Mouse (Mus musculus) spleen, embryonic (tissue): ENCODE measurements around the gene Eif3k.

Experiments used
- CTCF ChIA-PET: fragments of 350-600 bp; sonication (Branson Sonifier 250); formaldehyde crosslinking; loops from one replicate; lab custom pipeline; 2022; lab: Charles Lee

Eif3k gene

DNA sequence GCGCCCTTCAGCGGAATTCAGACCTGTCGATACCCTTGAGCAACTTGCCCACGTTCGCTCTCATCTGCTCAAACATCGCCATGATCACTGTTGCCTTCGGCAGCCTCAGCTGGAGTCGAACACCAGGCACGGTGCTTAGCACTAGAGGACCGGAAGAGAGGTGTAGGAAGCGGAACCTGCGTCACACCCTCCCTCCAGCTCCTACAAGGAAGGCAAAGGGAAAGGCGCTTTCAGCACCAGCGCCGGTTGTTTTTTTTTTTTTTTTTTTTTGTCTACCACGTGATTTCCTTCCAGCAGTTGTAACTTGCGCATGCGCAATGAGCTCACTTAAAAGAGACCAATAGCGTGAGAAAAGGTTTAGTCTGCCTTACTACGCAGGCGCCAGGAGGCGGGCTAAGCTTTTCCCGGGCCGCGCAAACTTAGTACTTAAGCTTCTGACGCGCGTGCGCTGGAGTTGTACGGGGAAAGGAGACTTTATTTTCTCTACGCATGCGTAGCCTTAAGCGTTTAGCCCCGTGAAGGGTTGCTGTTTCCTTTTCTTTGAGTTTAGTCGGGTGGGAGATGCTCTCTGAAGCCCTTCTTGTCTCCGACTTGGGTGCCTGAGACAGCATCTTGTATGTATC lies at the start of gene Eif3k, which contains the start of gene Map4k1:
Eif3k (minus strand) TSS at position 214 of the 623 bp plus-strand sequence.
Map4k1 (plus strand) TSS at position 400 of the 623 bp plus-strand sequence.
- CTCF ChIA-PET, result interaction anchor here (0.6 to 1.3 kb wide), 4 partner anchors 12 to 58 kb away, joined by 3 to 13 read pairs (median 5); no protein-coding TSS in a partner anchor

- CTCF ChIA-PET, result no interaction called here
Observed at GRCm38 (mm10) chr7:29029690-29030656, 48.3 kb upstream of the Eif3k start.

DNA sequence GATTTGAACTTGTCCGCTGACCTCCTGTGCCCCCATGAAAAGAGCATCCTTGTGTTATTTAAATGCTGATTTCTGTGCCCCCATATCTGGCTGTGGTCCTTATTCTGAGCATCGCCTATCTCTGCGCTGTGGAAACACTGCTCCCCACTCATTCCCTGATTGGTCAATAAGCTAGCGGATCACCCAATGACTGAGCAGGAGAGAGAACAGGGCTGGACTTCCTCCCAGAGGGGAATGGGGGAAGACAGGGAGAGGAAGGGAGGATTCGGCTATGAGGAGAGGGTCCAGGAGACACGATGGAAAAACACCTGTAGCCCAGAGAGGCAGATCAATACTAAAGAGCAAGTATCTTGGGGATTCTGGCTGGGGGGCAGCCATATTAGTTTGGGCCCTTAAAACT lies 47.1 kb upstream of the Eif3k start:
- CTCF ChIA-PET, result interaction anchor here (0.7 kb wide), 1 partner anchor 1414 kb away, joined by 4 read pairs; no protein-coding TSS in a partner anchor

DNA sequence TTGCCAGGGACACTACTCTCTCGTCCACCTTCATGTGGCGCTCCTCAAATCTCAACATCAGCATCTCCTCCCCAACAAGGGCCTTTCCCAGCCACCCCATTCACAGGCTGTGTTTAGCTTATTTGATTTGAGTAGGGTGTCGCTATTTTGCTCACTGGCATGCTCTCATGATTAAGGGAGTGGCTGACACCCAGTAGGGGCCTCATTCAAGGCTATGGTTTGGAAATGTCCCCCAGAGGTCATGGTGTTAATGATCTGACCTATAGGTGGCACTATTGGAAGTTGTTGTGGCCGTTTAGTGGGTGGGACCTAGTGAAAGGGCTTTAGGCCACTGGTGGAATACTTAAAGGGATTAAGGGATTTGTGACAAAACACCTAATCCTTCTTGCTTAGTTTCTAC lies 45.1 kb upstream of the Eif3k start:
- CTCF ChIA-PET, result interaction anchor here (1.2 kb wide), 1 partner anchor 19 kb away, joined by 3 read pairs; no protein-coding TSS in a partner anchor

DNA sequence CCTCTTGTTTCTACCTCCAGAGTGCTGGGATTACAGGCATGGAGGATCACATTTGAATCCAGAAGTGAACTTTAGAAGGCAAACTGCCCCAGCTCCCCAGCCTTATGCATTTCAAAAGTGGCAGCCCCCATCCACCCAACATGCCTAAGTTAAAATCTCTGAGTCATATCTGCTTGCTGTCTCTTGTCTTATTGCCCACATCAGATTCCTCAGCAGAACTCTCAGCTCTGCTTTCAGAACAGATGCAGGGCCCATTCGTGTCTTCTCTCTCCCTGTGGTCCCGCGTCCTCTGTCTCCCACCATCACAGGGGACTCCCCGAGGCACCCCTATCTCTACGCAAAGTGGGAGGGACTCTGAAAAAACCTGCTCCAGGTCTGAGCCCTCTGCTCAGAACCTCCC lies 44.5 kb upstream of the Eif3k start:
- CTCF ChIA-PET, result no interaction called here

- CTCF ChIA-PET, result interaction anchor here (0.6 kb wide), 1 partner anchor 14 kb away, joined by 3 read pairs; no protein-coding TSS in a partner anchor
Observed at GRCm38 (mm10) chr7:29025566-29025965, 43.9 kb upstream of the Eif3k start.

DNA sequence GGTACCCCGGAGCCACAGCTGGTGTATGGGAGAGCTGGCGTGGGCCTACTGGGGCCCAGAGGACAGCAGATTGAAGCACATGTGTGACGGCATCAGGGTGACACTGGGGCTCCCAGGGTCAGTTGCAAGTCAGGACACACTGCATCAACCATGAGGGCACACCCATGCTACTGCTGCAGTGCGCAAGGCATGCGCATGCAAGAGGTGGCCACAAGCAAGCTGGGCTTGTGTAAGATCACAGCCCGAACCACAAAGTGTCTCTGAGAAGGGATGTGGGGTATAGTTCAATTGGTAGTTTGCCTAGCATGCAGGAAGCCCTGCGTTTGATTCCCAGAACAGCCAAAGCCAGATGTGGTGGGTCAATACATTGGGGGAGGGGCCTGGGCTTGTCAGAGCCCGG lies 41.9 kb upstream of the Eif3k start:
- CTCF ChIA-PET, result no interaction called here

- CTCF ChIA-PET, result no interaction called here
Observed at GRCm38 (mm10) chr7:29022479-29022878, 40.8 kb upstream of the Eif3k start.

GRCm38 (mm10) chr7:29019447-29020220 lies 38.0 kb upstream of the Eif3k start:
- CTCF ChIA-PET, result interaction anchor here (0.6 kb wide), 1 partner anchor 1159 kb away, joined by 3 read pairs; no protein-coding TSS in a partner anchor

- CTCF ChIA-PET, result no interaction called here
Observed at GRCm38 (mm10) chr7:29017222-29017621, 35.6 kb upstream of the Eif3k start.

DNA sequence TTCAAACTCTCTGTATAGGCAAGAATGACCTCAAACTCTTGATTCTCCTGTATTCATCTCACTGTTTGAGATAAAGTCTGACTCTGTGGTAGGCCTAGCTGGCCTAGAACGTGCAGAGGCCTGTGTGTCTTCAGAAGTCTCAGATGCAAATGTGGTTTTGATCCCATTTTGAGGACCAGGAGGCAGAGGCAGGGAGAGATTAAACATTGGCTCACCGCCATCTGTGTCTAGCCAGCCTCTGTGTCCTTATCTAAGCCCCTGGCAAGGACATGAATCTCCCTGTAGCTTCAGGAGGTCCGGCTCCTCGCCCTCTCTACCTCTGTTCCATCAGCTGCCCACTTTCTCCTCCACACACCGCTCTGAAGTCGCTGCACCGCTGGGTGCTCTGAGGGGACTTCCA lies 34.8 kb upstream of the Eif3k start:
- CTCF ChIA-PET, result no interaction called here

GRCm38 (mm10) chr7:29014984-29015383 lies 33.3 kb upstream of the Eif3k start:
- CTCF ChIA-PET, result no interaction called here

GRCm38 (mm10) chr7:29008714-29009113 lies 27.1 kb upstream of the Eif3k start:
- CTCF ChIA-PET, result interaction anchor here (1.2 kb wide), 1 partner anchor 19 kb away, joined by 3 read pairs; no protein-coding TSS in a partner anchor

DNA sequence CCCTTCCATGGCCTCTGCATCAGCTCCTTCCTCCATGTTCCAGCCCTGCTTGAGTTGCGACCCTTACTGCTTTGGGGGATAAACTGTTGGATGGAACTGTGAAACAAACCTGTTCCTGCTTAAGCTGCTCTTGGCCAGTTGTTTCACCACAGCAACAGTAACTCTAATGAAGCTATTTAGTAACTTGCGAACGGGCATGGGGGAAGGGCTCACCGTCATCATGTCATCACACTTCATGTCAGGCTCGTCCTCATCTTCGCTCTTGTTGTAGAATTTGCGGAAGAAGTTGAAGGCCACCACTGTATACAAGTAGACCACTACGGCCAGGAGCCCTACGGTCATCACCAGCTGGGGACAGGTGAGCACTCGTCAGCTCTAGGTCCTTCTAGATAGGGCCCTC lies 26.5 kb upstream of the Eif3k start:
- CTCF ChIA-PET, result interaction anchor here (1.0 to 1.2 kb wide), 2 partner anchors 16 to 19 kb away, joined by 3 read pairs; no protein-coding TSS in a partner anchor

- CTCF ChIA-PET, result interaction anchor here (0.6 to 1.2 kb wide), 4 partner anchors 16 to 32 kb away, joined by 3 to 13 read pairs (median 4); partner anchors contain the start of gene Eif3k
Observed at GRCm38 (mm10) chr7:29007224-29008101, 25.8 kb upstream of the Eif3k start.

DNA sequence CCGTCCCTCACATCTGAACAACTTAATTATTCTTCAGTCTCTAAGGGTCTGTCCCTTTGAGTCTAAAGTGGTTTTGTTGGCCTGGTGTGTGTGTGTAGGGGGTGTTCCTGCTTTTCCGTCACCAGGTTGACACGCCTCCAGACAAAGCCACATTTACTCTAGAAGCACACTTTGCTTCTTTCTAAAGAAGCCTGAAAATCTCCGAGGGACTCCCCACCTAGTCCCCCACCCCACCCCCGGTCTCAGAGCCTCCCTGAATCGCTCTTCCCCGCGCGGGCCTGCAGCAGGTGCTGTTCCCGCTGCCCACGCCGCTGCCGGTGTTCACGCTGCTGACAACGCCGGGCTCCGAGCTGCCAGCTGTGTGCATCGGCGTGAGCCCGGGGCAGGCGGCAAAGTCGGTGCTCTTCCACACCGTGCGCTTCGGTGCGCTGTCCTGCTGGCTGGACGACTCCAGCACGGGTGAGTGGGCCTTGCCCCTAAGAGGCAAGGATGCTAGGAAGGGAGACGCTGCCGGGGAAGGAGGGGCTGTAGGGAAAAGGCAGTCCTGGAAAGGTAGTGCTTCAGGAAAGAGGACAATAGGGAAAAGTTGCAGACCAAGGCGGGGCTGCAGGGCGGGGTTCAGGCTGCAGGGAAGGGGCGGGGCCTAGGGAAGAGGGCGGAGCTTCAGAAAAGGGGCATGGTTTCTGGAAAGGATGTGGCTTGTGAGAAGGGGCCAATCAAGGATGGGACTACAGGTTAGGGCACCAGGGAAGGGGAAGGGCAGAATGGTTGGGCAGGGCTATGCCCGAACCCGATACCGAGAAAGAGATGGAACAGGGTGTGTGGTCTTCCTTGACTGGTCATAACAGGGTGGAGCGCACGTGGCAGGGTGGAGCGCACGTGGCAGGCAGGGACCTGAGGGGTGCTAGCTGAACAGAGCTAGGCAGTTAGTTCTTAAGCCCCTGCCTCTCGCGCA lies 19.3 kb upstream of the Eif3k start:
- CTCF ChIA-PET, result interaction anchor here (0.6 kb wide), 1 partner anchor 184 kb away, joined by 3 read pairs; no protein-coding TSS in a partner anchor

- CTCF ChIA-PET, result interaction anchor here (1.1 kb wide), 1 partner anchor 12 kb away, joined by 3 read pairs; the partner anchor contains the start of genes Eif3k and Map4k1
Observed at GRCm38 (mm10) chr7:28993402-28993801, 11.7 kb upstream of the Eif3k start.

GRCm38 (mm10) chr7:28992997-28993396 lies 11.3 kb upstream of the Eif3k start:
- CTCF ChIA-PET, result no interaction called here

GRCm38 (mm10) chr7:28991616-28992015 lies 10.0 kb upstream of the Eif3k start:
- CTCF ChIA-PET, result interaction anchor here (0.5 to 1.6 kb wide), 3 partner anchors 16 to 45 kb away, joined by 3 to 10 read pairs (median 4); no protein-coding TSS in a partner anchor
